Mouse (Mus musculus): ENCODE measurements around the gene Ggta1.

DNA sequence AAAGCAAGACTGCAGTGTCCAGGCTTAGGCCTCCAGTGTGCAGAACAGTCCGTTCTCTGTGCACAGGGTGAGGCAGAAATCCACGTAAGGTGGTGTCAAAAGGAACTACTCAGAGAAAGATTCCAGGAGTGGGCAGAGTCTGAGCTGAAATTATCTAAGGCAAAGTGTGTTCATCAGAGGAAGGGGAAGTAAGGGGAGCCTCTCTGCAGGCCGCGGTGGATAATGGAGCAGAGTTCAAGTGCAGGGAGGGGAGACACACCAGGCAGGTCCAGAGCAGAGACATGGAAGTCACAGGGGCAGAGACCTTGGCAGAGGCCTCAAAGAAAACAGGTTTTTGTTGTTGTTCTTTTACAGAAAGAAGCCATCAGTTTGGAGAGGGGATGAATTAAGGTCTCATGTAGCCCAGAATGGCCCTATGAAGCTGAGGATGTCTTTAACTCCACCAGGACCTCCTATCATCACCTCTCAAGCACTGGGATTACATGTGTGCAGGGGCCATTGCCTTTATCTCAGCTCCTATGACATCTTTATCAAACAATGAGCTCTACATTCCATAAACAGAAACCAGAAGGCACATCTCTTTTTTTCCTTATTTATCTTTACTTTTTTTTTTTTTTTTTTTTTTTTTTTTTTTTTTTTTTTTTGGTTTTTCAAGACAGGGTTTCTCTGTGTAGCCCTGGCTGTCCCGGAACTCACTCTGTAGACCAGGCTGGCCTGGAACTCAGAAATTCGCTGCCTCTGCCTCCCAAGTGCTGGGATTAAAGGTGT, 42.7 kb upstream of the Ggta1 start:
- TF ChIP-seq CTCF (IDR thresholded peaks at IDR 0.05; ENCODE audit: low read depth, low read length) (no peak), POLR2A (IDR thresholded peaks at IDR 0.05; ENCODE audit: extremely low read depth, insufficient read depth, low read length) (no peak)
